Mouse (Mus musculus): Measurements from ENCODE around the gene Tmem120b. TPM values are rescaled to one million over a fixed set of nuclear protein-coding genes. Genes with fewer than 3 reads are reported as not detected.

Tmem120b gene
- 4.8 and 4.9 TPM in 2 replicates for total RNA-seq (2017)

- ATAC-seq (replicated peaks; ENCODE audit: low read depth, poor library complexity, severe bottlenecking): 0 out of 2 replicates have a peak, but pooled peaks have one; percentile 20
Observed at GRCm38 (mm10) chr5:123068115-123068514, at the start of gene Tmem120b. Gene Tmem120b, plus strand, starts transcription at chr5:123068415.

- peak; percentile 21 for ATAC-seq (replicated peaks; ENCODE audit: low read depth, poor library complexity, severe bottlenecking)
Observed at GRCm38 (mm10) chr5:123019336-123020016, 48.7 kb upstream of the Tmem120b start.

- ATAC-seq (replicated peaks; ENCODE audit: low read depth, poor library complexity, severe bottlenecking): no peak
Observed at GRCm38 (mm10) chr5:123020426-123020825, 47.8 kb upstream of the Tmem120b start.

- ATAC-seq (replicated peaks; ENCODE audit: low read depth, poor library complexity, severe bottlenecking): no peak
Observed at GRCm38 (mm10) chr5:123021438-123021837, 46.8 kb upstream of the Tmem120b start.

GRCm38 (mm10) chr5:123023049-123023448, 45.2 kb upstream of the Tmem120b start:
- ATAC-seq (replicated peaks; ENCODE audit: low read depth, poor library complexity, severe bottlenecking): no peak

- ATAC-seq (replicated peaks; ENCODE audit: low read depth, poor library complexity, severe bottlenecking): no peak
Observed at GRCm38 (mm10) chr5:123024312-123024711, 43.9 kb upstream of the Tmem120b start.

GRCm38 (mm10) chr5:123024965-123025573, 43.1 kb upstream of the Tmem120b start:
- peak; percentile 71 for ATAC-seq (replicated peaks; ENCODE audit: low read depth, poor library complexity, severe bottlenecking)

GRCm38 (mm10) chr5:123026414-123026813, 41.8 kb upstream of the Tmem120b start:
- ATAC-seq (replicated peaks; ENCODE audit: low read depth, poor library complexity, severe bottlenecking): no peak

GRCm38 (mm10) chr5:123027436-123027835, 40.8 kb upstream of the Tmem120b start:
- ATAC-seq (replicated peaks; ENCODE audit: low read depth, poor library complexity, severe bottlenecking): peak; percentile 67

GRCm38 (mm10) chr5:123029729-123030128, 38.5 kb upstream of the Tmem120b start:
- no peak for ATAC-seq (replicated peaks; ENCODE audit: low read depth, poor library complexity, severe bottlenecking)

GRCm38 (mm10) chr5:123031312-123031711, 36.9 kb upstream of the Tmem120b start:
- no peak for ATAC-seq (replicated peaks; ENCODE audit: low read depth, poor library complexity, severe bottlenecking)

GRCm38 (mm10) chr5:123033646-123034160, 34.5 kb upstream of the Tmem120b start:
- no peak for ATAC-seq (replicated peaks; ENCODE audit: low read depth, poor library complexity, severe bottlenecking)

- ATAC-seq (replicated peaks; ENCODE audit: low read depth, poor library complexity, severe bottlenecking): no peak
Observed at GRCm38 (mm10) chr5:123035089-123035488, 33.1 kb upstream of the Tmem120b start.

GRCm38 (mm10) chr5:123035564-123035963, 32.7 kb upstream of the Tmem120b start:
- ATAC-seq (replicated peaks; ENCODE audit: low read depth, poor library complexity, severe bottlenecking): peak; percentile 12; the same call in 1 of the 2 replicates

- no peak for ATAC-seq (replicated peaks; ENCODE audit: low read depth, poor library complexity, severe bottlenecking)
Observed at GRCm38 (mm10) chr5:123038115-123038514, 30.1 kb upstream of the Tmem120b start.

GRCm38 (mm10) chr5:123039120-123039752, 29.0 kb upstream of the Tmem120b start:
- peak; percentile 90 for ATAC-seq (replicated peaks; ENCODE audit: low read depth, poor library complexity, severe bottlenecking)

GRCm38 (mm10) chr5:123040796-123041195, 27.4 kb upstream of the Tmem120b start:
- ATAC-seq (replicated peaks; ENCODE audit: low read depth, poor library complexity, severe bottlenecking): peak; percentile 9; the same call in 1 of the 2 replicates

- no peak for ATAC-seq (replicated peaks; ENCODE audit: low read depth, poor library complexity, severe bottlenecking)
Observed at GRCm38 (mm10) chr5:123043856-123044255, 24.4 kb upstream of the Tmem120b start.

GRCm38 (mm10) chr5:123045561-123046295, 22.5 kb upstream of the Tmem120b start:
- peak; percentile 61 for ATAC-seq (replicated peaks; ENCODE audit: low read depth, poor library complexity, severe bottlenecking)

GRCm38 (mm10) chr5:123046916-123047315, 21.3 kb upstream of the Tmem120b start, which contains the start of gene Morn3:
Gene Morn3, minus strand, starts transcription at chr5:123047016.
- ATAC-seq (replicated peaks; ENCODE audit: low read depth, poor library complexity, severe bottlenecking): no peak

All from common myeloid progenitor, adult 5-6 weeks (primary cell).